Mouse (Mus musculus) kidney, adult 2 months (tissue): ENCODE results near the gene Atp1a1. TPM values are rescaled to one million over a fixed set of nuclear protein-coding genes. Genes with fewer than 3 reads are reported as not detected.

Experiments used
- DNase-seq: peaks from one replicate; pipeline ENCODE4 v3.0.0; 2021
- H3K27ac ChIP-seq: fragments of 200-500 bp; 2 replicates; pipeline ENCODE4 v1.5.1; 2012; ENCODE audit warnings: low read depth, low read length, control low read depth, inconsistent platforms; ENCODE audit not compliant: insufficient read depth
- H3K27me3 ChIP-seq: fragments of 200-500 bp; replicated peaks from 2 replicates; pipeline ENCODE4 v1.6.1; 2012; ENCODE audit warnings: mild to moderate bottlenecking, moderate library complexity, low read length, inconsistent platforms; ENCODE audit not compliant: control insufficient read depth, insufficient read depth
- H3K36me3 ChIP-seq: fragments of 200-500 bp; 2 replicates; pipeline ENCODE4 v1.6.1; 2012; ENCODE audit warnings: mild to moderate bottlenecking, moderate library complexity, low read length, inconsistent platforms; ENCODE audit not compliant: control insufficient read depth, insufficient read depth
- H3K4me1 ChIP-seq: fragments of 200-500 bp; 2 replicates; pipeline ENCODE4 v1.6.1; 2011; ENCODE audit warnings: low read length; ENCODE audit not compliant: control insufficient read depth, insufficient read depth
- H3K4me3 ChIP-seq: fragments of 200-500 bp; 2 replicates; pipeline ENCODE4 v1.5.1; 2011; ENCODE audit warnings: mild to moderate bottlenecking, low read depth, low read length, control low read depth; ENCODE audit not compliant: insufficient read depth
- CTCF ChIP-seq: fragments of 200-500 bp; conservative IDR thresholded peaks from 2 replicates; pipeline ENCODE4 v1.5.1; 2011; ENCODE audit warnings: low read depth, mild to moderate bottlenecking, control low read depth, low read length, moderate library complexity, mixed read lengths; ENCODE audit not compliant: insufficient read depth, insufficient read length
- POLR2A ChIP-seq: fragments of 200-500 bp; IDR thresholded peaks from one replicate; pipeline ENCODE4 v1.6.1; 2011; ENCODE audit warnings: low read depth, low read length, control low read depth
- WGBS: fragments of 180-500 bp; shearing (Covaris S2); methylation state at CpG from one replicate; pipeline ENCODE4 v1.1.7; 2018; 5-methylcytosine and 5-hydroxymethylcytosine counted together
- polyA plus RNA-seq: library from polyadenylated mRNA; depleted of rRNA; stranded (reverse); fragments of >200 nt; gene quantifications from 2 replicates; pipeline ENCODE4 v1.2.3, GENCODE M21; 2012

Gene Atp1a1
- polyA plus RNA-seq, 1 experiment: 2,267 TPM

GRCm38 (mm10) chr3:101552621-101553620 lies 51.6 kb downstream of the Atp1a1 start:
- no peak overlapping the region for H3K27ac ChIP-seq
- DNase-seq: peak; percentile 79

DNA sequence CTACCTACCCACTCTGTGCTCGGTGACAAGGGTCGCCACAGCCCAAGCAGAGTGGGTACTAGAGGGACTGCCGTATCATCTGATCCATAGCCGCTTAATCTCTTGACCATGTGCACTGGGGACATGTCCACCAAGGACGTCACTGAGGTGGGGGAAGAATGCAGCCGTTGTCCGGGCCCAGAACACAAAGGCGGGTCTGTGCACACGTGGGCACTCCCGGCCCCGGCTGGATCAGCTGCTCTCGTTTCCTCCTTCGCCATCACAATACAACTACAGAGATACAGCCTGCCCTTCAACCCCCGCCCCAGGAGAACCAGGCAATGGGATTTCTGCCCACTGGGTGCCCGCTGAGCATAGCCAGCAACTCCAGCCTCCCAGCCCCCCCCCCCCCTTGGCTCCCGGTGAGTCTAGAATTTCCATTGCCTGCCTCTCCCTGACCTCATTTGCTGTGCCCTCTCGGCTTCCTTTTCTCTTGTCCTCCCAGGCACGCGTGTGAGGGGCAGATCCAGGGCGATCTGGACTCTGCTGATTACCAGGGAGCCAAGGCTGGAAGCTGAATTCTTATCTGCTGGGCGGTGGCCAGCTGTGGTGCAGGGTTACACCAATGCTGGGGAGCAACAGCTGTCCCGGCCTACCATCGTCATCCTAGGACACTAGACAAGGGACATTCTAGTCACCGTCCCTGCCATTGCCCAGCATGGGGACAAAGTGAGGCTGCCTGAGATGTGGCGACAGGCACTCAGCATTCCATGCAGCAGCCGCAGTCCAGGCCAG lies 52.8 kb downstream of the Atp1a1 start:
- no peak overlapping the region for H3K27ac ChIP-seq
- no peak overlapping the region for H3K4me3 ChIP-seq
- no peaks in the 10 kb centered on the region for H3K36me3 ChIP-seq
- H3K27me3 ChIP-seq: no peaks in the 10 kb centered on the region
- peak; percentile 37 for DNase-seq
- WGBS: 39% methylated on average over 26 of the region's 26 CpGs
- peaks cover 4% of the 10 kb centered on the region; the same call in 1 of the 2 replicates for H3K4me1 ChIP-seq
- TF ChIP-seq CTCF: no peak
- TF ChIP-seq POLR2A: no peak

More at GRCm38 (mm10) chr3:101552621-101553620, 51.6 kb downstream of the Atp1a1 start:
- Histone ChIP-seq H3K4me3 (no peak overlapping the region), H3K27me3 (no peaks in the 10 kb centered on the region), H3K36me3 (no peaks in the 10 kb centered on the region), H3K4me1 (peaks cover 4% of the 10 kb centered on the region; the same call in 1 of the 2 replicates)
- TF ChIP-seq POLR2A (no peak), CTCF (no peak)
- WGBS: 72% methylated on average over 7 of the region's 7 CpGs

GRCm38 (mm10) chr3:101549749-101550148 lies 54.7 kb downstream of the Atp1a1 start:
- Histone ChIP-seq H3K27me3 (no peaks in the 10 kb centered on the region), H3K27ac (no peak overlapping the region), H3K4me1 (peaks cover 4% of the 10 kb centered on the region; the same call in 1 of the 2 replicates), H3K4me3 (no peak overlapping the region), H3K36me3 (no peaks in the 10 kb centered on the region)
- no peak for DNase-seq
- 94% methylated on average over 5 of the region's 5 CpGs for WGBS
- no peak for TF ChIP-seq POLR2A
- TF ChIP-seq CTCF: no peak

- no peak for DNase-seq
- Histone ChIP-seq H3K27ac (no peak overlapping the region), H3K4me3 (no peak overlapping the region), H3K27me3 (no peaks in the 10 kb centered on the region), H3K4me1 (no peaks in the 10 kb centered on the region), H3K36me3 (no peaks in the 10 kb centered on the region)
- TF ChIP-seq POLR2A: no peak
- TF ChIP-seq CTCF: no peak
- 35% methylated on average over 7 of the region's 7 CpGs for WGBS
Measured at GRCm38 (mm10) chr3:101544116-101544515, 60.4 kb downstream of the Atp1a1 start.

GRCm38 (mm10) chr3:101541571-101541970 lies 62.9 kb downstream of the Atp1a1 start:
- Histone ChIP-seq H3K36me3 (no peaks in the 10 kb centered on the region), H3K4me1 (no peaks in the 10 kb centered on the region), H3K27ac (no peak overlapping the region), H3K27me3 (no peaks in the 10 kb centered on the region), H3K4me3 (no peak overlapping the region)
- no peak for DNase-seq
- 82% methylated on average over 6 of the region's 6 CpGs for WGBS
- no peak for TF ChIP-seq CTCF
- no peak for TF ChIP-seq POLR2A

GRCm38 (mm10) chr3:101540568-101540967 lies 63.9 kb downstream of the Atp1a1 start:
- 85% methylated on average over 4 of the region's 4 CpGs for WGBS

GRCm38 (mm10) chr3:101536322-101536721 lies 68.2 kb downstream of the Atp1a1 start:
- Histone ChIP-seq H3K27me3 (no peaks in the 10 kb centered on the region), H3K36me3 (no peaks in the 10 kb centered on the region), H3K4me3 (no peak overlapping the region), H3K4me1 (no peaks in the 10 kb centered on the region), H3K27ac (no peak overlapping the region)
- TF ChIP-seq CTCF: no peak
- no peak for TF ChIP-seq POLR2A
- 90% methylated on average over 7 of the region's 7 CpGs for WGBS
- no peak for DNase-seq

More at GRCm38 (mm10) chr3:101540568-101540967, 63.9 kb downstream of the Atp1a1 start:
- no peak overlapping the region for H3K27ac ChIP-seq
- DNase-seq: no peak
- no peak for TF ChIP-seq POLR2A
- no peak for TF ChIP-seq CTCF
- H3K36me3 ChIP-seq: no peaks in the 10 kb centered on the region
- H3K4me3 ChIP-seq: no peak overlapping the region
- no peaks in the 10 kb centered on the region for H3K27me3 ChIP-seq
- no peaks in the 10 kb centered on the region for H3K4me1 ChIP-seq
